Mouse (Mus musculus): ENCODE data around the gene Rxra.

DNA sequence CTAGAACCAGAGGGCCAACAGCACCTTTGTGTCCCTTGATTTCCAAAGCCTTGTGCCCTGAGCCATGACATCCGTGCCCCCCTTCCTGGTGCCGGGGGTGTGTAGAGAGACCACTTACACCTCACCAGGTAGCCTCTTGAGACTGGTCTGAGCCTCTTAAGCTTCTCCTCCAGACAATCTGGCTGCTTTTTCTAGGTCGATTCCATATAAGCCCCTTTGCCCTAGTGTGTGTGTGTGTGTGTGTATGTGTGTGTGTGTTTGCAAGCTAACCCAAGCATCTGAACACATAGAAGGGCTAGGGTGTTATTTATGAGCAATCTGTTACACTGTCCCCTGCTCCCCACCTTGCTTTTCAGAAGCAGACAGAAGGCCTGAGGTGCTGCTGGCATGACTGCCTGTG lies 62.2 kb downstream of the Rxra start:
- TF ChIP-seq CTCF (IDR thresholded peaks at IDR 0.05; ENCODE audit: control insufficient read depth, insufficient read depth, insufficient read length) (no peak), MYOD1 (IDR thresholded peaks at IDR 0.05; ENCODE audit: control insufficient read depth, insufficient read length, low read depth) (no peak), USF1 (IDR thresholded peaks at IDR 0.05; ENCODE audit: low read depth) (no peak), MAX (IDR thresholded peaks at IDR 0.05) (no peak)

Measured in C2C12 (cell line).